Mouse (Mus musculus) CD8-positive naive resting alpha-beta T cell, adult 2 months (primary cell): ENCODE results near the gene 4930548H24Rik.
A peak's percentile ranks its signal among the peaks of the same experiment; 100 is the strongest.
"Not testable (repeated sequence)": the region's sequence is repeated elsewhere in the genome, so short reads cannot be mapped to it uniquely, and the experiment has no call there.

Source experiments
- DNase-seq, 2 experiments: peaks; one replicate each; pipeline ENCODE4 v3.0.0; 2022; ENCODE audit warnings: low read depth in 2 of 2, low spot score in 2 of 2

4930548H24Rik gene

DNA sequence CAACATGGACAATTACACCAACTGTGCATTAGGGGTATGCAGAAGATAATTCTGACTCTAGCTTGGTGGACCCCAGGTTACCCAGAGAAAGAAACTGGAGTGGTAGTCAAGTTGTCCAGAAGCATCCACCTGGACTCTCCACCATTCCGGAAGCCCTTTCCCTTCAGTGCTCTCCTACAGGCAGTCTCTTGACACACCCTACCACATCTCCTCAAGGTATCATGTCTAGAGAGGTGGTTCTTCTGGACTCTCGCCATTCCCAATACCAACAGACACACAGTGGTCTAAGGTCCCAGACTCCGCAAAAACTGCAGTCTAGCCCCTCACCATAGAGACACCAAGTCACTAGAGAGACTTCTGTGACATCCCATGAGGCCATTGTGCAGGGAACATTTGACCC is at the start of gene 4930548H24Rik:
Gene 4930548H24Rik, plus strand, starts transcription at position 301 of the 400 bp plus-strand sequence.
- DNase-seq: no peak

DNA sequence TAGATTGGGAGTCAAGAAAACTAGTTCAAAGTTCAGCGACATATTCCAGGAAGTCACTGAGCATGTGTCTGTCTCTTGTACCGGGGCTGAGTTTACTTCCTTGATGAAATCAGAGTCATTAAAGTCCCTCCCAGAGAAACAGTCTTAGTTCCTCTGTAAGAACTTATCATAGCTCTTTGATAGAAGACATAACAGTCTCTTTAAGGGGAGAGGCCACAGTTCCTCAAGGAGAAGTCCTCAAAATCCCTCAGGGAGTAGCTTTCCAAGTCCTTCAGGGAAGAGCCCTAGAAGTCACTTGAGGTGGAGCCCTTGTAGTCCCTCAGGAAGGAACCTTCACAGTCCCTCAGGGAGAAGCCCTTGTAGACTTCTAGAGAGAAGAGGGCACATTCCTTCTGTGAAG is 34.2 kb upstream of the 4930548H24Rik start:
- DNase-seq: no peak

GRCm38 (mm10) chr5:31451878-31452561 is 33.5 kb upstream of the 4930548H24Rik start, which contains the start of gene Zfp512:
TSS of gene Zfp512 (plus strand) at chr5:31452431.
- DNase-seq: peak; percentile 81 to 88

GRCm38 (mm10) chr5:31452562-31452878 is 33.0 kb upstream of the 4930548H24Rik start:
- DNase-seq: no peak

DNA sequence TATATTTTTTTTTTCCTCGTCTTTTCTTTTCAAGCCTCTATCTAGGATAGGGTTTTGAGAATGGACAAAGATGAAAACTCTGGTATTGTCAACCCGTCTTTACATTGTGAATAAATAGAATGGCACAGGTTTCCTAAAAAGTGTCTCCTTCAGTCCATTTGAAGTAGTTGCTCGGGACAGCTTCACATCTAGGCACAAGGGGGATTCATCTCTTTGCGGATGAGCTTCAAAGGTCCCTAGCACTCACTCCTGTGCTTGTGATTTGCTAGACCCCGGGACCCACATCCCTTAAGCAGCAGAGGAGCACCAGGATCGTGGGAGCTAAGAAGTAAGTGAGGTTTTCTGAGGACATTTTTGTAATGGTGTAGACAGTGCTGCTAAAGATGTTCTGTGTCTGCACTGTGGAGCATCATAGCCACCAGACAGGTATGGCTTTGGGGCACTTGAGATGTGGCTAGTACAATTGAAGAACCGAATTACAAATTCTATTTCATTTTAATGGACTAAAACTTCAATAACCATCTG is 32.6 kb upstream of the 4930548H24Rik start:
- DNase-seq: no peak

DNA sequence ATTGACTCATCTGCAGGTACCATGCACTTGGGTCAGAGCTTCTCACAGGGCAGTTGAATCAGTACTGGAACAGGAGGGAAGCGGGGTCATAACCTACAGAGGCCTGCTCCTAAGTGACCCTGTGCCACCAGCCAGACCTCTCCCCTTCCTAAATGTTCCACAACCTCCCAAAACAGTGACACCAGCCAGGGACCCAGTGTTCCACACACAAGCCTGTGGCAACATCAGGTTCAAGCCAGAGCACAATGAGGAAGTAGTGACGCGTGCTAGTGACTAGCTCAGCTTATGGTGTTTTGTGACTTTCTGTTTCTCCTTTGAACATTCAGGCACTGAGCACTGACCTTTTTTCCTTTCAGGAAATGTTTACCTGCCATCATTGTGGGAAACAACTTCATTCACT is 17.7 kb upstream of the 4930548H24Rik start:
- no peak for DNase-seq

DNA sequence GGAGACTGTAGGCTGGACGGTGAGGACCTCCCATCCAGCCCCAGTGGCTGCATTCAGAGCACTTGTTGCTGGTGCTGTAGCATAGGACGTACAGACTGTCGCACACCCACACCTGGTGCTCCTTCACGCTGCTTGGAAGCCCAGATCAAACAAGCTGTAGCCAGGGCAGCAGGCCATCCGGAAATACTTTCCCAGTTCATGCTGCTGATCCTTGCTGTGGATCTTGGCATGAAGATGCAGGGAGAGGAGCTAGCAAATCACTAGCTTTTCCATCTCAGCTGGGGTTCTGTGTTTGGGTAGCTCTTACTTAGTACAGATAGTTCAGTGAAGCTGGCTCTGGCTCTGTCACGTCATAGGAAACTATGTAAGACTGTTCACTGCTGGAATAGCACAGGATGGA is 15.8 kb upstream of the 4930548H24Rik start:
- DNase-seq: no peak

DNA sequence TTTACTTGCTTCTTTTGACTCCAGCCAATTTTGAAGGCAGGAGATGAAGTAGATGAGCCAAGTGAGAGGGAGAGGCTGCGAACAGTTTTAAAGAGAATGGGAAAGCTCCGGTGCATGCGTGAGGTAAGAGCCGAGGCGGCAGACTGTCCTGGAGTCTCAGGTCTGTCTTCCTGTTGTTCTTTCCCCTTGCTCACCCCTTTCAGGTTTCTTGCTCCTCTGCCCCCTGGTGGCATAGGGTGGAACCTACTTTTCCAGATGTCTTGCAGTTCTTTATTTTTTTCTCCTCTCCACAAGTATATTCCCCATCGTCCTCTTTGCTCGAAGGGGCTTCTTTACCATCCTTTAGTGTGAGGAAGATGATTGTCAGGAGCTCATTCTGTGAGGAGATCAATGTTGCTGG is 15.2 kb upstream of the 4930548H24Rik start:
- DNase-seq: peak; percentile 29 to 62

GRCm38 (mm10) chr5:31480536-31480935 is 5.0 kb upstream of the 4930548H24Rik start:
- no peak for DNase-seq

- DNase-seq: no peak
These were observed 2.3 kb downstream of the 4930548H24Rik start for GRCm38 (mm10) chr5:31487889-31488288.

DNA sequence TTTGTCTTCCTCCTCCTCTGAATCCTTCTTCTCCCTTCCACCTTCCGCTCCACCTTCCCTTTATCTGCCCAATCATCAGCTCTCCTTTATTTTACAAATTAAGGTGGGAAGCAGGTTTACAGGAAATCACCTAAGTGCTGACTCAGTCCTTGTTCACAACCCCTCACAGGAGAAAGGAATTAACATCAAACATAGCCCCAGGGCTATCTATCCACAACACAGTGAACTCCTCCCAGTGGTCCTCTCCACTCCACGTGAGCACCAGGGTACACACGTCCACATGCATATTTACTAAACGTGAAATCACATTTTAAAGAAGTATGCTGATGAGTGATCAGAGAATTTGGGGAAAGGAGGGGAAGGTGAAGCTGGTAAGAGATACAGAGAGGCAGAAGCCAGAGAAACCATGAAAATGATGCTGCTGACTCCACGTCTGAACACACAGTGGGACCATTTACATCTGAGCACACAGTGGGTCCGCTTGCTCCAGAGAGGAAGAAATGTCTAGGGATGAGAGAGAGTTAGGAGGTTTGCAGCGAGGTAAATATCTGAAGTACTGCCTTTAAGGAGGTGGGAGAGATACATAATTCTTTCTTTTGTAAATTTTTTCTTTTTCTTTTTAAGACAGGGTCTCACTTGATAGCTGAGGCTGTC is 3.7 kb downstream of the 4930548H24Rik start:
- no peak for DNase-seq

DNA sequence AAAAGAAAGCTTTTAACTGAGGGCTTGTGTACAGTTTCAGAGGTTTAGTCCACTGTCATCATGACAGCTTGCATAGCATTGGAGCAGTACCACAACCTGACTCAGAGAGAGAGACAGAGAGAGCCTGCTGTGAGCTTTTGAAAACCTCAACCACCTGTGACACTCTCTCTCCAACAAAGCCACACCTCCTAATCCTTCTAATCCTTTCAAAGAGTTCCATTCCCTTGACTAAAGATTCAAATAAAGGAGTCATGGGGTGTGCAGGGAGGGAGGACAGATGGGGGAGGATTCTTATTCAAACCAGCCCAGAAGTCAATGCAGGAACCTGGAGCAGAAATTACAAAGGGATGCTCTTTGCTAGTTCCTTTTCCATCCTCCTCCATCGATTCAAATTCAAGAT is 6.5 kb downstream of the 4930548H24Rik start:
- no peak for DNase-seq

- DNase-seq: peak; percentile 62 to 72
These were observed 9.2 kb downstream of the 4930548H24Rik start, which contains the start of gene Gpn1 for GRCm38 (mm10) chr5:31494513-31495297. TSS of gene Gpn1 (plus strand) at chr5:31494741.

DNA sequence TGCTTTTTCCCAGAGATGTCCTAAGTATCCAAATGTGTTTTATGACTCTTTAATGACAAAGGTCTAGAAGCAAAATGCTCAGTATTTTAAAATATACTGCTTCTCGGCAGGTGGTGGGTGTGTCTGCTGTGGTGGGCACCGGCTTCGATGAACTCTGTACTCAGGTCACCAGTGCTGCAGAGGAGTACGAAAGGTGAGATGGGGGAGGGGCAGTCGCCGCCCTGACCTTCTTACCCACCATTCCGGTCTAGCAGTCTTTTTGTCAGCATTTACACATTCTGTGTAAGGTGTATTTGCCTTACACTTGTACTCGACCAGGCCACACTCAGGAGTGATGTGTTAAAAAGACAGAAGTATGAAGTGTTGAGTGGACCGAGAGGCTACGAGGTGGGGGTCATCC is 19.3 kb downstream of the 4930548H24Rik start:
- DNase-seq: no peak

DNA sequence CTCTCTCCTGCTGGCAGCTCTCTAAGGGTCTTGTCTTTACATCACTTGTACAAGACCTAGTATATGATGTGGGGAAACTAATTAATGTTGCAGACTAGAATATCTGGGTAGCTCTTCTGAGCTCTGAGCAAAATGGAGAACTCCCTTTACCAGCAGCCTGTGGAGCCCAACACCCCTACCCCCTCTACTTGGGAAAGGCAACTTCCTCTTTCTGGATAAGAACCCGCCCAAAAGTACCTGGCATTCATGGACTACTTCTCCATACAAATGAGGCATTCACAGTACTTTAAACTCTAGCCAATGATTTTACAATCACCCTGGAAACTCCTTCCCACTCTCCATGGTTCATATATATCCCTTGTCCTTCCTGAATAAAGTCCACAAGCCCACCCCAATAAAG is 26.9 kb downstream of the 4930548H24Rik start:
- DNase-seq: no peak

- peak in 1 of 2 experiments; percentile 22 for DNase-seq
These were observed 35.0 kb downstream of the 4930548H24Rik start for GRCm38 (mm10) chr5:31520556-31520955.

DNA sequence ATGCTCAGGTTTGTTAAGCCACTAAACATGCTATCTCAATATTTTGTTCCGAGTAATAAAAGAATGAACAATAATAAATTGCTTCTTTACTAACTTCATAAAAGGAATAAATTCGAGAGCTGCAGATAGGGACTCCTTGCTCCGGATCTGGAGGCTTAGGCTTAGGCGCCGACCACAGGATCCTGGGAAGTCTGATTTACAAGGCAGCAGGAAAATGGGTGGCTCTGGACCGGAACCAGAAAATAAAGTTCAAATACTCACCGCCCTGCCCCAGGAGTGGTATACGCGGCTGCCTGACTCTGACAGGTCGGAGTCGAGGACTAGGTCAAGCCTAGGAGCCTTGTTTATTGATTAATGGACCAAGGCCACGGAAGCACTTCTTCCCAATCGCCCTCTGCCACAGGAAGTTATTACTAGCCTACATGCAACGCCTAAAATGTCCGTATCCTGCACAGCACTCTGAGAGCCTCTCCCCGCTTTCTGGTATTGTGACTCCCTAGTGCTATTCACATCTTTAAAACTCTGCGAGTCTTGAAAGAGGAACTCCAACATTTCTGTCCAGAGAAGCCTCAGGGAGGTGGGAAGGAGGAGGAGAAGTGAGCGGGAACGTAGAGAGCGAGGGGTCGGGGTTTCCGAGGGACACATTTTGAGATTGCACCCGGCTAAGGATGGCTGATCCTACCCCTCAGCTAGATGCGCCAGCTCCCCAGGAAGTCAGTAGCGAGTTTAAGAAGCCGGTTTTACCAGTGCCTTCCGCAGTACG is 41.0 kb downstream of the 4930548H24Rik start, which contains the start of gene Slc4a1ap:
Gene Slc4a1ap, plus strand, starts transcription at position 642 of the 763 bp plus-strand sequence.
- DNase-seq: peak; percentile 74 to 78

DNA sequence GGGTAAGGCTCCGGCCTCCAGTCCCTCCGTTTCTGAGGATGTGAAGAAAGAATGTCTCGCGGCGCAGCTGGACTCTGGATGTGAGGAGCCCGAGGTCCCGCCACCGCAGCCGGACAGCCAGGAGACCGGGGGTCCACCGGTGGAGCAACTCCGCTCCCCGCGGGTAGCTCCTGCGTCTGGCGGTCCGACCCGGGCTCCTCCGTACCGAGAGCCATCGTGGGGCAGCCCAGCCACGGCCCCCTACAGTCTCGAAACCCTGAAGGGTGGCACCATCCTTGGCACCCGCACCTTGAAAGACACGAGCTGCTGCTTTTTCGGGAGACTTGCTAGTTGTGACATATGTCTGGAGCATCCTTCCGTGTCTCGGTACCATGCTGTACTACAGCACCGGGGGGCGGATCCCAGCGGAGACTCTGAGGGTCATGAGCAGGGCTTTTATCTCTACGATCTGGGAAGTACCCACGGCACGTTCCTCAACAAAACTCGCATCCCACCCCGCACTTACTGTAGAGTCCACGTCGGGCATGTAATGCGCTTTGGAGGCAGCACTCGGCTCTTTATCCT is 41.7 kb downstream of the 4930548H24Rik start:
- peak in 1 of 2 experiments; percentile 6 for DNase-seq

DNA sequence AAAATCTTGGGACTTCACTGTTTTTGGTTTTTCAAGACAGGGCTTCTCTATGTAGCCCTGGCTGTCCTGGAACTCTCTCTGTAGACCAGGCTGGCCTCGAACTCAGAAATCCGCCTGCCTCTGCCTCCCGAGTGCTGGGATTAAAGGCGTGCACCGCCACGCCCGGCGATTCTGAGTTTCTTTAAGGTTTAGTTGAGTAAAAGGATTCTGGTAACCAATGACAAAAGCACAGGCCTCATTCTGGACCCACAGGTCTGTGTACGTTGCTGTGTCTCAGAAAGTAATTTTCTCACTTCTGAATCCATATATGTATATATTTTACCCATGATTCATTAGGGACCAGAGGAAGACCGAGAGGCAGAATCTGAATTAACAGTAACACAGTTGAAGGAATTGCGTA is 42.2 kb downstream of the 4930548H24Rik start, which contains the start of gene Supt7l:
Gene Supt7l, minus strand, starts transcription at position 101 of the 400 bp plus-strand sequence.
- not testable (repeated sequence) for DNase-seq

DNA sequence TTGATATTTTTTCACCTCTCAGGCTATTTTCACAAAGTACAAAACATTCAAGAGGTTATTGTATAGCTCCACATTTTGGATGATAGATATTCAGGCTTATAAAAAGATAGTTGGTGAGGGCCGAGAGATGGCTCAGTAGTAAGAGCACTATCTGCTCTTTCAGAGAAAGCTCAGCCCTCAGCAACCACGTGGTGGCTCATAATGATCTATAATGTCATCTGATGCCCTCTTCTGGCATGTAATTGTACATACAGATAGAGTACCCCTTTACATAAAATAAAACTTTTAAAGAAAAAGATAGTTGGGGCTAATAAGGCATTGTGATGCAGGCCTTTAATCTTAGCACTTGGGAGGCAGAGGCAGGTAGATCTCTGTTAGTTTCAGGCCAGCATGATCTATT is 43.0 kb downstream of the 4930548H24Rik start:
- peak in 1 of 2 experiments; percentile 7 for DNase-seq
